Mouse (Mus musculus) E14TG2a.4 (cell line): ENCODE results near the gene Ppa2.

ENCODE experiments used
- H3K27me3 ChIP-seq: 2 replicates; pipeline ENCODE4 v1.6.1; 2014; ENCODE audit warnings: low read length, control low read depth; ENCODE audit not compliant: insufficient read depth
- H3K36me3 ChIP-seq: 2 replicates; pipeline ENCODE4 v1.6.1; 2014; ENCODE audit warnings: low read length, control low read depth; ENCODE audit not compliant: insufficient read depth
- H3K4me1 ChIP-seq: replicated peaks from 2 replicates; pipeline ENCODE4 v1.6.1; 2014; ENCODE audit warnings: low read depth, low read length, control low read depth
- H3K4me3 ChIP-seq: replicated peaks from 2 replicates; pipeline ENCODE4 v1.5.1; 2014; ENCODE audit warnings: mild to moderate bottlenecking, low read length
- H3K9me3 ChIP-seq: 2 replicates; pipeline ENCODE4 v1.6.1; 2014; ENCODE audit warnings: low read length, control low read depth
- CTCF ChIP-seq: conservative IDR thresholded peaks from 2 replicates; pipeline ENCODE4 v1.5.1; 2014; ENCODE audit warnings: low read length
- NANOG ChIP-seq: IDR thresholded peaks from 2 replicates; pipeline ENCODE4 v1.6.1; 2014; ENCODE audit warnings: borderline replicate concordance, low read length, mixed read lengths
- POU5F1 ChIP-seq: IDR thresholded peaks from 2 replicates; pipeline ENCODE4 v1.6.1; 2014; ENCODE audit warnings: low read length, borderline replicate concordance

The Ppa2 gene

DNA sequence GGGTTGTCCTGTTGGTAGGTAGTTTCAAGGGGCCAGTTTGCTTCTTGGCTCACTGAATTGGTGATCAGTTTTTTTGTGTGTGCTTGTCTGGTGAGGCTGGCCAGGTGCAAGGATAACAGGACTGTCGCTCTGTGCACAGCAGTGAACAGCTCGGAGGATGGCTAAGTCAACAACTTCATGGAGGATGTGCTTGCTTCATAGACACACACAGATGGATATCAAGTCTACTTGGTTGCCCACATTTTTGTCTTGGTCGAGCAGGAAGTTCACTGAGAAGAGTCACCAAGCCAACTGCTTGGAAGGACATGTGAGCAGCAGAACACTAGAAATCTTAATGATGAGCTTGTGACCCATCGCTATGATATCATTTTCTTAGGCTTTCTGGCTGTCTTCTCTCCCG, 24.8 kb downstream of the Ppa2 start:
- H3K9me3 ChIP-seq: no peaks in the 10 kb centered on the region
- TF ChIP-seq CTCF: no peak
- no peak for TF ChIP-seq POU5F1
- no peak for TF ChIP-seq NANOG
- H3K4me3 ChIP-seq: no peak overlapping the region

DNA sequence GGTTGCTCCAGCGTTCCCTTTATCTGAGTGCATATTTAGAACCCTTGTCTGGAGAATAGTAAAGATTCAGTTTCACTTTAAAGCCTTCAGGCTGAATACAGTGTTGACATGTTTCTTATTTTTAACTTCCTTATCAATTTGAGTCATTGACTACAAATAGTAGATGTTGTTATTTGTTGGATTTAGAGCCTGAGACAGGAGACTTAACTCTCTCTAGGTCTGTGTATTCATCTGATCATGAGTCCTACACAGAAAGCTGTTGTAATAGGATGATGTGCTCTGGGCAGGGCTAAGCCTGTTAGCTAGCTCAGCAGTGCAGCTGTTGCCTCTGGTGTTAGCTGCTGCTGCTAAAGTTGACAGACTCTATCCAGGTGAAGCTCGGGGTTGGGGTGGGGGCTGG, 25.3 kb downstream of the Ppa2 start:
- no peaks in the 10 kb centered on the region for H3K27me3 ChIP-seq
- TF ChIP-seq POU5F1 (no peak), NANOG (no peak), CTCF (no peak)
- H3K9me3 ChIP-seq: no peaks in the 10 kb centered on the region
- peaks cover 19% of the 10 kb centered on the region for H3K4me1 ChIP-seq
- peaks cover 64% of the 10 kb centered on the region for H3K36me3 ChIP-seq
- H3K4me3 ChIP-seq: no peak overlapping the region

More for the DNA sequence above, 24.8 kb downstream of the Ppa2 start:
- peaks cover 62% of the 10 kb centered on the region for H3K36me3 ChIP-seq
- H3K4me1 ChIP-seq: peaks cover 16% of the 10 kb centered on the region
- no peaks in the 10 kb centered on the region for H3K27me3 ChIP-seq

DNA sequence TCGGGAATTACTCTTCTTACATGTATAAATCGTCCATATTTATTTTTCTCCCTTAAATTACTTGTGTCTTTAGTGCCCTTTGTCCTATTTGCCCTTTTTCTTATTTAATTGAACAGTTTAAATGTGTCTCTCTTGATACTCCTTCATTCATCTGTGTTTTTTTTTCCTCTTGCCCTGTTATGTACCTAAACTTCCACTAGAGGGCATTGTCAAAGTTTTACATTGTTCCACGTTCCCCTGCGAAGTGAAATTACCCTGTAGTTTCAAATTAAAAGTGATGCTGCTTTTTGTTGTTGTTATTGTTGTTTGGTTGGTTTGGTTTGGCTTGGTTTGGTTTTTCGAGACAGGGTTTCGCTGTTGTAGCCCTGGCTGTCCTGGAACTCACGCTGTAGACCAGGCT, 26.5 kb downstream of the Ppa2 start:
- no peak for TF ChIP-seq POU5F1
- TF ChIP-seq NANOG: no peak
- TF ChIP-seq CTCF: peak; percentile 84
- peaks cover 20% of the 10 kb centered on the region for H3K4me1 ChIP-seq
- H3K4me3 ChIP-seq: no peak overlapping the region
- no peaks in the 10 kb centered on the region for H3K27me3 ChIP-seq
- H3K9me3 ChIP-seq: no peaks in the 10 kb centered on the region
- peaks cover 65% of the 10 kb centered on the region for H3K36me3 ChIP-seq

DNA sequence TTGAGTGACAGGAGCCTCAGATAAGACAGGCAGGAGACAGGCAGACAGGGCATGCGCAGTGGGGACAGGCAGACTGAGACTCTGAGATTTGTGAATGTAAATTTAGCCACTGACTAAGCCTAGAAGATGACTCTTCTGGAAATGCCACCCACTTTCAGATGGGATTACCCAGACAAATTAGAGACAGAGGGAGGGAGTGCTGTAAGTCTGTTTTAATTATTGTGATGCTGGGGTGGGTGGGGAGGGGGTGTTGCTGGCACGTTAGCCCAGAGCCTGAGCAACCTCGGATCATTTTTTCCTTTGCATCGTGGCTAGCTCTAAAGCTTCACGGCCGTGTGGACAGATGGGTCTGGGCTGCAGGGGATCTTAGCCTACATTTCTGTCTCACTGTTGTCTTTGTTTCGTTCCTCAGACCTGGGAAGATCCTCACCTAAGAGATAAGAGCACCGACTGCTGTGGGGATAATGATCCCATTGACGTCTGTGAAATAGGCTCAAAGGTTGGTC, 29.0 kb downstream of the Ppa2 start:
- Histone ChIP-seq H3K36me3 (peaks cover 54% of the 10 kb centered on the region), H3K4me3 (no peak overlapping the region), H3K9me3 (no peaks in the 10 kb centered on the region), H3K27me3 (no peaks in the 10 kb centered on the region), H3K4me1 (peaks cover 18% of the 10 kb centered on the region)
- no peak for TF ChIP-seq CTCF
- TF ChIP-seq POU5F1: no peak
- no peak for TF ChIP-seq NANOG

DNA sequence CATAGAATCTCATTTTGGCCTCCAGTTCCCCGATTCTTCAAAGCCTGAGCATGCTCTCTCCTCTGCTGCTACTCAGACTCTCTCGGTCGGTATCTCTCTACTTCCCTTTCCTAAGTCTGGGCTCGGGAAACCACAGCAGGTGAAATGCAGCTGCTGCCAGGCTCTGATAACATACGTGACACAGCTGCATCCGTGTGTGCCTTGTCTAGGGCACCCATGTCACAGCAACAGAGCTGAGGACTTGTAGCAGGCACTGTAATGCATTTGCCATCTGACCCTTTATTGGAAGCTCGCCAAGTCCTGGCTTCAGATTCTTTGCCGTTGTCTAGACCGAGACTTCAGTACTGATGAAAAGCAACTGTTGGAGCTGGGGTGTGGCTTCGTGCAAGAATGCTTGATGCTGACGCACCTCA, 29.5 kb downstream of the Ppa2 start:
- peaks cover 18% of the 10 kb centered on the region for H3K4me1 ChIP-seq
- no peaks in the 10 kb centered on the region for H3K9me3 ChIP-seq
- H3K27me3 ChIP-seq: no peaks in the 10 kb centered on the region
- no peak overlapping the region for H3K4me3 ChIP-seq
- TF ChIP-seq NANOG (no peak), CTCF (no peak), POU5F1 (no peak)
- peaks cover 54% of the 10 kb centered on the region for H3K36me3 ChIP-seq

DNA sequence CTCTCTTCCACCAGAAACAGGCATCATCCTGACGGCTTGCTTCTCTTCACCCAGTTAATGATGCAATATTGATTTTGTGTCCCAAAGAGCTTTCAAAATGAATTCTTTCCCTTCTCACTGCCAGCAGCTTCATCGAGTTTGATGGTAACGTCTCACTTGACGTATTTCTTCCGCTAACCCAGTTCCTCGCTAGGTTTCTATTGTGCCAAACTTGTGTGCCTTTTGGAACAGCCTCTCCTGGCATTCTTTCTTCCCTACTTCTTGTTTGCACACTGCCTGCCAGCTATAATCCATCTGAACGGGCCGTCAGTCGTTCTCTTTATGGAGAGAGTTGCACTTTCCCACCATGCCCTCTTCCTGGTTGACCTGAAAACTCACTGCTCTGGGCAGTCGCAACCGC, 31.2 kb downstream of the Ppa2 start:
- TF ChIP-seq POU5F1 (no peak), NANOG (no peak), CTCF (no peak)
- no peaks in the 10 kb centered on the region for H3K27me3 ChIP-seq

DNA sequence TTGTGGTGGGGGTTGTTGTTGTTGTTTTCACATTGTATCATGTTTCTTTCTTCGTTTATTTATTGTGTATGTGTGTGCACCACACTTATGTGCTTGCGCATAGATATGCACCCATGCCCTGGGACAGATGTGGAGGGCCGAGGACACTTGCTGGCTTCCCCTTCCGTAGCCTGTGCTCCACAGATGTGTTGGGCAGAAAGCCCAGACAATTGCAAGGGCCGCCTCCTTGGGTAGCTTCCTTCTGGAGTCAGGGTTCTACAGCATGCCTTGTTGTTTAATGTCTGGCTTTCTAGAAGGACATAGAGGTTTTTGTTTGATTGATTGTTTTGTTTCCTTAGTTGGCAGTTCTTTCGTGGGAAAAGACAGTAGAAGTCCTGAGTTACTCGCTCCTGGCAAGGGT, 37.6 kb downstream of the Ppa2 start:
- Histone ChIP-seq H3K27me3 (no peaks in the 10 kb centered on the region), H3K4me1 (no peaks in the 10 kb centered on the region), H3K4me3 (no peak overlapping the region), H3K9me3 (peaks cover 19% of the 10 kb centered on the region), H3K36me3 (peaks cover 69% of the 10 kb centered on the region)
- TF ChIP-seq NANOG (no peak), POU5F1 (no peak), CTCF (no peak)

More for the DNA sequence above, 31.2 kb downstream of the Ppa2 start:
- peaks cover 18% of the 10 kb centered on the region for H3K4me1 ChIP-seq
- no peak overlapping the region for H3K4me3 ChIP-seq
- H3K9me3 ChIP-seq: no peaks in the 10 kb centered on the region
- H3K36me3 ChIP-seq: peaks cover 61% of the 10 kb centered on the region

DNA sequence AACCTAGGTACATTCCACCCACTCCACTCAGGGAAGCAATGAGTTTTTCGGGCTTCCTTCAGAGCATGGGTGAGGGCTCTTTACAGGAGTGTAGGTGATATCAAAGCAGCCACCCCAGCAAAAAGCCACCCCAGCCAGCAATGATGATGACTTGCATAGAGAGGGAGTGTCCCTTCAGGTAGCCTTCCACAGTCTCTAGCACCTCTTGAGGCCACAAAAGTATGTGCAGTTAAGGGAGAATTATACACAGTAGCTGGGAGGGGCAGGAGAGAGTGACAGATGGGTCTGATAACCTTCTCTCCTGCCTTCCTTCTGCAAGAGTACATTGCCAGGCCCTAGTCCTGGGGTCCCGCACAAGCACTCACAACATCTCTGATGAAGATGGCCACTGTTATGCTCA, 38.9 kb downstream of the Ppa2 start:
- TF ChIP-seq CTCF (no peak), NANOG (no peak), POU5F1 (no peak)
- H3K9me3 ChIP-seq: peaks cover 29% of the 10 kb centered on the region
- no peak overlapping the region for H3K4me3 ChIP-seq
- H3K36me3 ChIP-seq: peaks cover 67% of the 10 kb centered on the region
- H3K27me3 ChIP-seq: no peaks in the 10 kb centered on the region
- no peaks in the 10 kb centered on the region for H3K4me1 ChIP-seq

DNA sequence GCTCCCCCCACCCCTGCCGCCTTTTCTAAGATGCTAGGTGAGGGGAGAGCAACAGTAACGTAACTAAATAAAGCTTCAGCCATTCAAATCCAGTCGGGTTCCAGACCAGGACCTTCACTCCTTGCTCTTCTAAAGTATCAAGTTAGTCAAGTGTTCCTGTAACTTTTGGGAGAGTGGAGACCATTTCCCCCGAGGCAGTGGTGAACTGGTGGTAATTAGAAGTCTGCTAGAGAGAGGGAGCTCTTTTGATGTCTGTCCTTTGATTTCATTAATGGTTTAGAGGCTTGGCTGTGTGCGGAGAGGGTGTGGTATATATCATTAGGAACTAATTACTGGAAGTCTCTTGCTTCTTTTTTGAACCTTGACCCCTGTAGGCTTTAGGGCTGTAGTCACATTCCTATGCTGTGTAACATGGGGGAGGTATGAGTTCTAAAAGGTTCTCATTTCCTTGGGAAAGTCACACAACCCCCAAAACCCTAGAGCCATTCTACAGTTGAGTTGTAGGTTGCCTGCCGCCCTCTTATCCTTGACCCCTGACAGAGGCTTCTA, 47.6 kb downstream of the Ppa2 start:
- H3K4me3 ChIP-seq: no peak overlapping the region
- peaks cover 12% of the 10 kb centered on the region for H3K9me3 ChIP-seq
- peaks cover 27% of the 10 kb centered on the region for H3K36me3 ChIP-seq
- TF ChIP-seq POU5F1: no peak
- TF ChIP-seq NANOG: peak; percentile 44; the same call in 1 of the 2 replicates
- TF ChIP-seq CTCF: no peak
- H3K27me3 ChIP-seq: no peaks in the 10 kb centered on the region
- H3K4me1 ChIP-seq: peaks cover 28% of the 10 kb centered on the region

DNA sequence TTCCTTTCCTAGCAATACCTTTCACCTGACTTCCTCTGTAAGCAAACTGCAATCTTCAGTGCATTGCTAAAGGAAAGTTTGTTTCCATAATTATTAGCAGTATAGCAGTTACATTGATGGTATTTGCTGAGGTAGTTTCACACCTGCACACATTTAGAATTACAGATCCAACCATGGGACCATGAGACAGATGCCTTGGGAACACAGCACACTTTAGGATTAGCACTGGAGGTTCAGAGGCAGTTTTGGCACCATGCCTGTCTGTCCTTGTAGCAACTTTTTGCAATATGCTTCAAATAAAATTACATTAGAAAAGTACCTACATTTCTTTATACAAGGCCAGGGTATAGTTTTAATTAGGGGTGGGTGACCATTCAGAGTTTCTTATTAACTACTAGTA, 48.1 kb downstream of the Ppa2 start:
- Histone ChIP-seq H3K4me3 (no peak overlapping the region), H3K4me1 (peaks cover 28% of the 10 kb centered on the region), H3K27me3 (no peaks in the 10 kb centered on the region), H3K9me3 (peaks cover 7% of the 10 kb centered on the region), H3K36me3 (peaks cover 27% of the 10 kb centered on the region)
- TF ChIP-seq CTCF (no peak), POU5F1 (no peak), NANOG (no peak)
